Mouse (Mus musculus): ENCODE measurements around the gene Stard3. TPM values are rescaled to one million over a fixed set of nuclear protein-coding genes. Genes with fewer than 3 reads are reported as not detected.
A peak's percentile ranks its signal among the peaks of the same experiment; 100 is the strongest.

The Stard3 gene
- polyA plus RNA-seq, 1 experiment from 2014 or later, result 39.6 TPM

GRCm38 (mm10) chr11:98327136-98328030 lies 30.8 kb upstream of the Stard3 start:
- no peak overlapping the region for H3K27ac ChIP-seq (ENCODE audit: low read depth, low read length)
- peak overlapping the region; percentile 29 for H3K4me3 ChIP-seq (ENCODE audit: low read depth, low read length)
- no peaks in the 10 kb centered on the region for H3K9me3 ChIP-seq (replicated peaks; ENCODE audit: control insufficient read depth, low read length)
- H3K4me2 ChIP-seq, result peak overlapping the region; percentile 55
- peaks cover 19% of the 10 kb centered on the region for H3K4me1 ChIP-seq (ENCODE audit: control insufficient read depth, insufficient read depth, low read length)
- ATAC-seq (replicated peaks; ENCODE audit: insufficient number of reproducible peaks, low FRiP score, low TSS enrichment), result no peak
- under 1% methylated on average over 96 of the region's 97 CpGs for WGBS (ENCODE audit: insufficient replicate concordance)
- peaks cover 98% of the 10 kb centered on the region for H3K27me3 ChIP-seq (ENCODE audit: control insufficient read depth, insufficient read depth, low read length)
- H3K9ac ChIP-seq (ENCODE audit: low read depth, low read length), result no peak overlapping the region
- no peaks in the 10 kb centered on the region for H3K36me3 ChIP-seq (ENCODE audit: control insufficient read depth, insufficient read depth, low read length)

GRCm38 (mm10) chr11:98328031-98328370 lies 30.2 kb upstream of the Stard3 start:
- H3K4me2 ChIP-seq, result peak overlapping the region; percentile 55
- under 1% methylated on average over 35 of the region's 35 CpGs for WGBS (ENCODE audit: insufficient replicate concordance)
- ATAC-seq (replicated peaks; ENCODE audit: insufficient number of reproducible peaks, low FRiP score, low TSS enrichment), result no peak; the same call in 1 of the 2 replicates

GRCm38 (mm10) chr11:98328371-98329069 lies 29.6 kb upstream of the Stard3 start:
- under 1% methylated on average over 53 of the region's 56 CpGs for WGBS (ENCODE audit: insufficient replicate concordance)
- no peak overlapping the region for H3K9ac ChIP-seq (ENCODE audit: low read depth, low read length)
- H3K36me3 ChIP-seq (ENCODE audit: control insufficient read depth, insufficient read depth, low read length), result no peaks in the 10 kb centered on the region

More at GRCm38 (mm10) chr11:98328031-98328370, 30.2 kb upstream of the Stard3 start:
- Histone ChIP-seq H3K4me3 (ENCODE audit: low read depth, low read length) (peak overlapping the region; percentile 29), H3K36me3 (ENCODE audit: control insufficient read depth, insufficient read depth, low read length) (no peaks in the 10 kb centered on the region), H3K9ac (ENCODE audit: low read depth, low read length) (no peak overlapping the region), H3K27ac (ENCODE audit: low read depth, low read length) (no peak overlapping the region), H3K9me3 (replicated peaks; ENCODE audit: control insufficient read depth, low read length) (no peaks in the 10 kb centered on the region), H3K4me1 (ENCODE audit: control insufficient read depth, insufficient read depth, low read length) (peaks cover 19% of the 10 kb centered on the region), H3K27me3 (ENCODE audit: control insufficient read depth, insufficient read depth, low read length) (peaks cover 97% of the 10 kb centered on the region)

GRCm38 (mm10) chr11:98329081-98329959 lies 28.8 kb upstream of the Stard3 start, which contains the start of gene Neurod2:
Gene Neurod2, minus strand, starts transcription at chr11:98329648.
- peak within 1 kb of the TSS; percentile 55 for H3K4me2 ChIP-seq
- H3K4me3 ChIP-seq (ENCODE audit: low read depth, low read length), result peak within 1 kb of the TSS; percentile 29
- no peak within 1 kb of the TSS for H3K9ac ChIP-seq (ENCODE audit: low read depth, low read length)
- H3K36me3 ChIP-seq (ENCODE audit: control insufficient read depth, insufficient read depth, low read length), result no peaks in the 10 kb centered on the region
- peaks cover 97% of the 10 kb centered on the region for H3K27me3 ChIP-seq (ENCODE audit: control insufficient read depth, insufficient read depth, low read length)
- no peaks in the 10 kb centered on the region for H3K9me3 ChIP-seq (replicated peaks; ENCODE audit: control insufficient read depth, low read length)
- H3K27ac ChIP-seq (ENCODE audit: low read depth, low read length), result no peak within 1 kb of the TSS
- ATAC-seq (replicated peaks; ENCODE audit: insufficient number of reproducible peaks, low FRiP score, low TSS enrichment), result no peak
- 2% methylated on average over 38 of the region's 38 CpGs for WGBS (ENCODE audit: insufficient replicate concordance)
- peaks cover 23% of the 10 kb centered on the region for H3K4me1 ChIP-seq (ENCODE audit: control insufficient read depth, insufficient read depth, low read length)

More at GRCm38 (mm10) chr11:98328371-98329069, 29.6 kb upstream of the Stard3 start:
- Histone ChIP-seq H3K9me3 (replicated peaks; ENCODE audit: control insufficient read depth, low read length) (no peaks in the 10 kb centered on the region), H3K27me3 (ENCODE audit: control insufficient read depth, insufficient read depth, low read length) (peaks cover 97% of the 10 kb centered on the region), H3K4me3 (ENCODE audit: low read depth, low read length) (peak overlapping the region; percentile 29), H3K4me2 (peak overlapping the region; percentile 55), H3K4me1 (ENCODE audit: control insufficient read depth, insufficient read depth, low read length) (peaks cover 19% of the 10 kb centered on the region), H3K27ac (ENCODE audit: low read depth, low read length) (no peak overlapping the region)
- no peak for ATAC-seq (replicated peaks; ENCODE audit: insufficient number of reproducible peaks, low FRiP score, low TSS enrichment)

GRCm38 (mm10) chr11:98329960-98330744 lies 28.0 kb upstream of the Stard3 start:
- Histone ChIP-seq H3K36me3 (ENCODE audit: control insufficient read depth, insufficient read depth, low read length) (no peaks in the 10 kb centered on the region), H3K4me3 (ENCODE audit: low read depth, low read length) (no peak overlapping the region), H3K4me2 (no peak overlapping the region), H3K4me1 (ENCODE audit: control insufficient read depth, insufficient read depth, low read length) (peaks cover 29% of the 10 kb centered on the region), H3K27ac (ENCODE audit: low read depth, low read length) (no peak overlapping the region), H3K27me3 (ENCODE audit: control insufficient read depth, insufficient read depth, low read length) (peaks cover 97% of the 10 kb centered on the region), H3K9me3 (replicated peaks; ENCODE audit: control insufficient read depth, low read length) (no peaks in the 10 kb centered on the region), H3K9ac (ENCODE audit: low read depth, low read length) (no peak overlapping the region)
- no peak for ATAC-seq (replicated peaks; ENCODE audit: insufficient number of reproducible peaks, low FRiP score, low TSS enrichment)
- WGBS (ENCODE audit: insufficient replicate concordance), result 34% methylated on average over 9 of the region's 9 CpGs

GRCm38 (mm10) chr11:98330745-98331204 lies 27.4 kb upstream of the Stard3 start:
- no peak for ATAC-seq (replicated peaks; ENCODE audit: insufficient number of reproducible peaks, low FRiP score, low TSS enrichment)
- 42% methylated on average over 2 of the region's 2 CpGs for WGBS (ENCODE audit: insufficient replicate concordance)
- Histone ChIP-seq H3K9me3 (replicated peaks; ENCODE audit: control insufficient read depth, low read length) (no peaks in the 10 kb centered on the region), H3K9ac (ENCODE audit: low read depth, low read length) (no peak overlapping the region), H3K4me1 (ENCODE audit: control insufficient read depth, insufficient read depth, low read length) (peaks cover 29% of the 10 kb centered on the region), H3K36me3 (ENCODE audit: control insufficient read depth, insufficient read depth, low read length) (no peaks in the 10 kb centered on the region), H3K4me2 (no peak overlapping the region), H3K4me3 (ENCODE audit: low read depth, low read length) (no peak overlapping the region), H3K27me3 (ENCODE audit: control insufficient read depth, insufficient read depth, low read length) (peaks cover 97% of the 10 kb centered on the region), H3K27ac (ENCODE audit: low read depth, low read length) (no peak overlapping the region)

GRCm38 (mm10) chr11:98331401-98331800 lies 26.8 kb upstream of the Stard3 start:
- Histone ChIP-seq H3K4me2 (no peak overlapping the region), H3K4me1 (ENCODE audit: control insufficient read depth, insufficient read depth, low read length) (peaks cover 29% of the 10 kb centered on the region), H3K27ac (ENCODE audit: low read depth, low read length) (no peak overlapping the region), H3K9ac (ENCODE audit: low read depth, low read length) (no peak overlapping the region), H3K4me3 (ENCODE audit: low read depth, low read length) (no peak overlapping the region), H3K9me3 (replicated peaks; ENCODE audit: control insufficient read depth, low read length) (no peaks in the 10 kb centered on the region), H3K36me3 (ENCODE audit: control insufficient read depth, insufficient read depth, low read length) (no peaks in the 10 kb centered on the region), H3K27me3 (ENCODE audit: control insufficient read depth, insufficient read depth, low read length) (peaks cover 99% of the 10 kb centered on the region)
- 61% methylated on average over 1 of the region's 1 CpGs for WGBS (ENCODE audit: insufficient replicate concordance)
- no peak for ATAC-seq (replicated peaks; ENCODE audit: insufficient number of reproducible peaks, low FRiP score, low TSS enrichment)

All from heart, embryonic 11.5 days (tissue).